Mouse (Mus musculus) bone marrow macrophage, adult 2 months (primary cell): ENCODE measurements around the gene Baiap2.

Experiments
- CTCF ChIP-seq: IDR thresholded peaks from 2 replicates; pipeline ENCODE4 v1.5.1; 2012; ENCODE audit warnings: low read depth, mild to moderate bottlenecking, low read length, moderate library complexity
- POLR2A ChIP-seq: IDR thresholded peaks from 2 replicates; pipeline ENCODE4 v1.6.1; 2012; ENCODE audit warnings: mild to moderate bottlenecking, low read depth, low read length, borderline replicate concordance

DNA sequence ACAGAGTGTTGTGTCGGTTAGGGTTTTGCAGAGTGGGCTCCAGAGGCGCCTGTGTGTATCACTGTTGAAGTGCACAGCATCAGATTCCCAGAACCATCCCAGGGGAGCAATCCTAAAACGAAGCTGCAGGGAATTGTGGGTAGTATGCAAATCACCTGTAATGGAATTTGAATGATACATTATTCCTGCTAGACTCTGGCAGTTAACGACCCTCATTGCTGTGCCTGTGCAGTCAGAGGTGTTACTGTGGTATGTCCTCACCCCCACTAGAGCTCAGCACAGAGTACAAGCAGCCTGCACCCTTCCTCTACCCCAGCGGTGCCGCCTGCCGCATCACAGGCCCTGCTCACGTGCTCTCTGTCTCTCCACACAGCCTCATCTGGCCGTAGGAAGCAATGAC lies 45.5 kb upstream of the Baiap2 start:
- TF ChIP-seq CTCF (no peak), POLR2A (no peak)
